Mouse (Mus musculus): ENCODE data around the gene Mtfp1.

DNA sequence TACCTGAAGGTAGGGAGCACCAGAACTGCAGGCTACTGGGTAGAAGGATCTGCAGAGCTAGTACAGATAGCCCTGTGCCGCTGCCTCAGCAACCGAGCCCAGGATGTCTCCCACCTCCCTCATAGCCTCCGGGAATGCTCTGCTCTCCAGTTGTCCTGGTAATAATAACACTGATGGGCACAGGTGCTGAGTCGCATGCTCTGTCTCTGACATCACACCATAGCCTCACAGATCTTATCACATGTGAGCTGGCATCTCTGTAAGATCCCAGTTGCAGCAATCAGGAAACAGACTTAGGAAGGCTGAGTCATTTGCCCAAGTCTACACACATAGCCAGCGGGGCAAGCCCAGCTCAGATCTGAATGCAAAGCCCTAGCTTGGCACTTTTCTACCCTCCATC, 6.6 kb upstream of the Mtfp1 start:
- TF ChIP-seq CTCF (IDR thresholded peaks at IDR 0.05; ENCODE audit: borderline replicate concordance, insufficient read depth, low read length) (no peak), POLR2A (IDR thresholded peaks at IDR 0.05; ENCODE audit: low read depth, low read length) (no peak)
